Mouse (Mus musculus): ENCODE measurements around the gene Pard6b. TPM values are rescaled to one million over a fixed set of nuclear protein-coding genes. Genes with fewer than 3 reads are reported as not detected.

The Pard6b gene
- polyA plus RNA-seq, 1 experiment from 2014 or later = 11.4 TPM

Small RNAs within 50 kb of the gene (microRNA-seq; reads per million reads assigned to microRNA genes)
- gene Gm24327 = not detected

Other genes starting within 250 kb of the Pard6b start
- gene Ptpn1, start 148.9 kb upstream of the Pard6b start, polyA plus RNA-seq (2016; fragmentation: Nextera tagmentation; extraction: Ambion mirVana) = 94.1 and 104 TPM in 2 replicates
- gene Ripor3, start 70.4 kb upstream of the Pard6b start, polyA plus RNA-seq (2016; fragmentation: Nextera tagmentation; extraction: Ambion mirVana) = 0.24 and 0.82 TPM in 2 replicates
- 3.5 and 10.8 TPM in 2 replicates for gene Adnp, start 126.1 kb downstream of the Pard6b start, polyA plus RNA-seq (2016; fragmentation: Nextera tagmentation; extraction: Ambion mirVana)
- 24.6 and 25.7 TPM in 2 replicates for gene Gm20716, start 149.4 kb downstream of the Pard6b start, polyA plus RNA-seq (2016; fragmentation: Nextera tagmentation; extraction: Ambion mirVana)
- gene Dpm1, start 149.6 kb downstream of the Pard6b start, polyA plus RNA-seq (2016; fragmentation: Nextera tagmentation; extraction: Ambion mirVana) = 79.3 and 88.0 TPM in 2 replicates
- gene Mocs3, start 149.6 kb downstream of the Pard6b start, polyA plus RNA-seq (2016; fragmentation: Nextera tagmentation; extraction: Ambion mirVana) = 9.4 and 9.6 TPM in 2 replicates
- gene Kcng1, start 200.7 kb downstream of the Pard6b start, polyA plus RNA-seq (2016; fragmentation: Nextera tagmentation; extraction: Ambion mirVana) = 3.7 TPM in 2 replicates